Mouse (Mus musculus): ENCODE data around the gene Card14. TPM values are rescaled to one million over a fixed set of nuclear protein-coding genes. Genes with fewer than 3 reads are reported as not detected.

Gene Card14
- polyA plus RNA-seq (2015; fragmentation: Nextera tagmentation; extraction: Ambion mirVana), result 0.50 and 0.55 TPM in 2 replicates

DNA sequence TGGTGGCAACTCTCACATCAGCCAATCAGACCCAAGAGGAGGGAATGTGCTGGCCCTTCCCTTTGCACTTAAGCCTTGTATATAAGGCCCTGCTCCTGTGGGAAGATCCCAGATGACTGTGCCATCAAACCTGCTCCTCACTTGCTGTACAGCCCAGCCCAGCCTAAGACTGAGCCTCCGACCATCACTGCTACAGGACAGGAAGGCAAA lies at the start of gene Card14:
Gene Card14 (plus strand): TSS at position 111 of the 210 bp plus-strand sequence.
- ATAC-seq, result no peak
- Histone ChIP-seq H3K4me1 (ENCODE audit: control insufficient read depth, insufficient read depth, low read depth, low read length) (no peaks in the 10 kb centered on the region), H3K27ac (ENCODE audit: low read depth, low read length) (no peak within 1 kb of the TSS), H3K27me3 (replicated peaks; ENCODE audit: control insufficient read depth, insufficient read depth, low read length) (no peaks in the 10 kb centered on the region; the same call in 1 of the 2 replicates), H3K4me3 (ENCODE audit: low read length) (no peak within 1 kb of the TSS), H3K4me2 (ENCODE audit: low read length) (no peak within 1 kb of the TSS; the same call in 1 of the 2 replicates), H3K9me3 (ENCODE audit: control insufficient read depth, low read length) (no peaks in the 10 kb centered on the region), H3K9ac (ENCODE audit: low read depth, low read length) (no peak within 1 kb of the TSS), H3K36me3 (ENCODE audit: control insufficient read depth, insufficient read depth, low read length) (no peaks in the 10 kb centered on the region)
- WGBS, result 50% methylated on average over 1 of the region's 1 CpGs

- H3K9ac ChIP-seq (ENCODE audit: low read depth, low read length), result peak overlapping the region; percentile 49
- peaks cover 4% of the 10 kb centered on the region for H3K4me1 ChIP-seq (ENCODE audit: control insufficient read depth, insufficient read depth, low read depth, low read length)
- peak overlapping the region; percentile 71 for H3K27ac ChIP-seq (ENCODE audit: low read depth, low read length)
- H3K4me3 ChIP-seq (ENCODE audit: low read length), result peak overlapping the region; percentile 32
- WGBS, result 59% methylated on average over 9 of the region's 9 CpGs
- no peaks in the 10 kb centered on the region for H3K36me3 ChIP-seq (ENCODE audit: control insufficient read depth, insufficient read depth, low read length)
- H3K27me3 ChIP-seq (replicated peaks; ENCODE audit: control insufficient read depth, insufficient read depth, low read length), result no peaks in the 10 kb centered on the region
- 0 out of 2 replicates have a peak, but pooled peaks have one; percentile 4 for ATAC-seq
- no peaks in the 10 kb centered on the region for H3K9me3 ChIP-seq (ENCODE audit: control insufficient read depth, low read length)
- peak overlapping the region; percentile 55 for H3K4me2 ChIP-seq (ENCODE audit: low read length)
These were observed 49.4 kb upstream of the Card14 start for GRCm38 (mm10) chr11:119258216-119258571.

DNA sequence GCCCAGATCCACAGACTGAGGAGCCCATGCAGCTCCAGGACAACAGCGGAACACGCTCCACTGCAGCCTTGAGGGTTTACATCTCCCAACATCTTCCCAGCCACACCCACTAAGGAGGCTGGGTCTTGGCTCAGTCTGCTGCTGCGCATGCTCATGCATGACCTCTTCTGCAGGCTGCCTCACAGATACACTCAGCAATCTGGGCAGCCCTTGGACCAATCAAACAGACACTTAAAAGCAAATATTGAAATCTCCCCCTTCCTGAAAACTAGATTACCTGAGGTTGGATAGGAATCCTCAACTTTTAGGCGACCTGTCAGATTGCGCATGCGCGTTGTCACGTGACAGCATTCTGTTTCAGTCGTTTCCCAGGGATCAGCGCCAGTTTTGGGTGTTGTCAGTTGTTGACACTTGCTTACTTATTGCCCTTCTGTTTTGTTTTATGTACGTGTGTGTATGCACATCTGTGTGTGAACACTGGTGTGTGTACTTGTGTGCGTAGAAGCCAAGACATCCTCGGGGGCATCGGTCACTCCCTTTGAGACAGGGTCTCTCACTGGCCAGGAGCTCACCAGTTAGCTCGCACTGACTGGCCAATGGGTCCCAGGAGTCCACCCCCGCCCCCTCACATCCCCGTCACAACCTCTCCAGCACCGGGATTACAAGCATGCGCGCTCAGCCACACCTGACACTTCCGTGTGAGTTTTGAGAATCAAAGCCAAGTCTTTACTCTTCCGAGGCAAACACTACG lies 48.8 kb upstream of the Card14 start:
- WGBS, result 62% methylated on average over 23 of the region's 23 CpGs
- ATAC-seq, result peak; percentile 77
- Histone ChIP-seq H3K4me3 (ENCODE audit: low read length) (peak overlapping the region; percentile 32), H3K9ac (ENCODE audit: low read depth, low read length) (peak overlapping the region; percentile 49), H3K4me1 (ENCODE audit: control insufficient read depth, insufficient read depth, low read depth, low read length) (no peaks in the 10 kb centered on the region), H3K27me3 (replicated peaks; ENCODE audit: control insufficient read depth, insufficient read depth, low read length) (no peaks in the 10 kb centered on the region), H3K9me3 (ENCODE audit: control insufficient read depth, low read length) (no peaks in the 10 kb centered on the region), H3K27ac (ENCODE audit: low read depth, low read length) (peak overlapping the region; percentile 71), H3K36me3 (ENCODE audit: control insufficient read depth, insufficient read depth, low read length) (no peaks in the 10 kb centered on the region), H3K4me2 (ENCODE audit: low read length) (peak overlapping the region; percentile 55)

DNA sequence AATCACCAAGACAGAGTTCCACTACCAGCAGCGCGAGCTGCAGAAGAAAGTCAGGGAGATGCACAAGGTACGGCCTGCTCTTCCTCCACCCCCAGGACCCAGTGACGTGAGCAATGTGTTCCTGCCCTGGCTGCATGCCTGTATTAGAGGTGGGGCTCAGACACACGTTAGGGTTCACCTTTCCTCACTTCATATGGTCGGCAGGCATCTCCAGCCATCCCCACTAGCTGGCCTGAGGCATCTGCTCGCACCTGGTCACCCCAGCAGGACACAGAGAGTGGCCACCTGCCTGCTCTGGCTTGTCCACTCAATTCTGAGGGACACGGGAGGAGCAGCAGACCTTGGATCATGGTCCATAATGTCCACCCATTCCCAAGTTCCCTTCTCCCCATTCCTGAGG lies 47.6 kb upstream of the Card14 start:
- Histone ChIP-seq H3K27ac (ENCODE audit: low read depth, low read length) (no peak overlapping the region), H3K4me2 (ENCODE audit: low read length) (no peak overlapping the region), H3K36me3 (ENCODE audit: control insufficient read depth, insufficient read depth, low read length) (no peaks in the 10 kb centered on the region), H3K4me3 (ENCODE audit: low read length) (no peak overlapping the region), H3K9me3 (ENCODE audit: control insufficient read depth, low read length) (no peaks in the 10 kb centered on the region), H3K27me3 (replicated peaks; ENCODE audit: control insufficient read depth, insufficient read depth, low read length) (no peaks in the 10 kb centered on the region), H3K4me1 (ENCODE audit: control insufficient read depth, insufficient read depth, low read depth, low read length) (no peaks in the 10 kb centered on the region), H3K9ac (ENCODE audit: low read depth, low read length) (no peak overlapping the region)
- ATAC-seq, result no peak
- WGBS, result 93% methylated on average over 8 of the region's 8 CpGs

DNA sequence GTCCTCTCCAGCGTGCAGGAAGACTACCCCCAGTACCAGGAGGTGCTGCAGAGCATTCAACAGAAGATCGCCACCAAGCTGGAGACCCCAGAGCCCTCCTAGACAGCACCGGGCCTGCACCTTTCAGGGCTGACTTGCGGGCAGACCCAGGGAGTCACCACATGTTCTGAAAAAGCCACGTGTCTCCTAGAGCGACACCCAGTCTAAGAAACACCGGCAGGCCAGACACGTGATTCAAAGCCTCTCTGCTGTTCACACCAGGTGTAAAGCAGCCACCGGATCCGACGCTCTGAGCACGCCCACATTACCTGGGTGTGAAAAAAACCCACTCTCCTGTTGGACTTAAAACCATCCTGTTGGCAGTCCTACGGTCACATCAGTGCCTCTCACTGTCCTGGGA lies 43.2 kb upstream of the Card14 start:
- H3K27me3 ChIP-seq (replicated peaks; ENCODE audit: control insufficient read depth, insufficient read depth, low read length), result no peaks in the 10 kb centered on the region
- H3K4me1 ChIP-seq (ENCODE audit: control insufficient read depth, insufficient read depth, low read depth, low read length), result peaks cover 14% of the 10 kb centered on the region
- no peak for ATAC-seq
- H3K9ac ChIP-seq (ENCODE audit: low read depth, low read length), result no peak overlapping the region
- H3K4me2 ChIP-seq (ENCODE audit: low read length), result no peak overlapping the region
- no peak overlapping the region for H3K27ac ChIP-seq (ENCODE audit: low read depth, low read length)
- H3K36me3 ChIP-seq (ENCODE audit: control insufficient read depth, insufficient read depth, low read length), result no peaks in the 10 kb centered on the region
- WGBS, result 95% methylated on average over 13 of the region's 13 CpGs
- no peaks in the 10 kb centered on the region for H3K9me3 ChIP-seq (ENCODE audit: control insufficient read depth, low read length)
- no peak overlapping the region for H3K4me3 ChIP-seq (ENCODE audit: low read length)

DNA sequence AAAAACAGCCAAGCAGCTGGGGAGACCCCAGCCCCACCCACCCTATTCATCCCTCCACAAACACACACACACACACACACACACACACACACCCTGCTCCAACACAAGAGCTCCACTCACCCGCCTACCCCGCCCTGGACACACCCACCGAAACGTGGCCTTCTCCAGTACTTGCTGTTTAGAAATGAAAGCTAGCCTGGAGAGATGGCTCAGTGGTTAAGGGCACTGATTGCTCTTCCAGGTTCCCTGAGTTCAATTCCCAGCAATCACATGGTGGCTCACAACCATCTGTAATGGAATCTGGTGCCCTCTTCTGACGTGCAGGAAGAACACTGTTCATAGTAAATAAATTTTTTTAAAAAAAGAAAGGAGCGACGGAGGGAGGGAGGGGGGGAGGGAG lies 41.8 kb upstream of the Card14 start:
- Histone ChIP-seq H3K36me3 (ENCODE audit: control insufficient read depth, insufficient read depth, low read length) (no peaks in the 10 kb centered on the region), H3K4me2 (ENCODE audit: low read length) (no peak overlapping the region), H3K9ac (ENCODE audit: low read depth, low read length) (no peak overlapping the region), H3K9me3 (ENCODE audit: control insufficient read depth, low read length) (no peaks in the 10 kb centered on the region), H3K27me3 (replicated peaks; ENCODE audit: control insufficient read depth, insufficient read depth, low read length) (no peaks in the 10 kb centered on the region), H3K27ac (ENCODE audit: low read depth, low read length) (no peak overlapping the region), H3K4me1 (ENCODE audit: control insufficient read depth, insufficient read depth, low read depth, low read length) (peaks cover 14% of the 10 kb centered on the region), H3K4me3 (ENCODE audit: low read length) (no peak overlapping the region)
- 75% methylated on average over 7 of the region's 7 CpGs for WGBS
- ATAC-seq, result no peak

GRCm38 (mm10) chr11:119267241-119267674 lies 40.3 kb upstream of the Card14 start:
- Histone ChIP-seq H3K4me2 (ENCODE audit: low read length) (peak overlapping the region; percentile 87), H3K4me3 (ENCODE audit: low read length) (peak overlapping the region; percentile 80; the same call in 1 of the 2 replicates), H3K9me3 (ENCODE audit: control insufficient read depth, low read length) (no peaks in the 10 kb centered on the region), H3K4me1 (ENCODE audit: control insufficient read depth, insufficient read depth, low read depth, low read length) (peaks cover 14% of the 10 kb centered on the region), H3K36me3 (ENCODE audit: control insufficient read depth, insufficient read depth, low read length) (peaks cover 4% of the 10 kb centered on the region), H3K27ac (ENCODE audit: low read depth, low read length) (peak overlapping the region; percentile 42; the same call in 1 of the 2 replicates), H3K27me3 (replicated peaks; ENCODE audit: control insufficient read depth, insufficient read depth, low read length) (no peaks in the 10 kb centered on the region), H3K9ac (ENCODE audit: low read depth, low read length) (peak overlapping the region; percentile 89; the same call in 1 of the 2 replicates)
- 35% methylated on average over 6 of the region's 6 CpGs for WGBS
- peak; percentile 51 for ATAC-seq

- peak; percentile 84 for ATAC-seq
- WGBS, result 4% methylated on average over 52 of the region's 52 CpGs
- peaks cover 14% of the 10 kb centered on the region for H3K4me1 ChIP-seq (ENCODE audit: control insufficient read depth, insufficient read depth, low read depth, low read length)
These were observed 39.6 kb upstream of the Card14 start, which contains the start of gene Gaa for GRCm38 (mm10) chr11:119267768-119268556. Gene Gaa, plus strand, starts transcription at chr11:119267887.

DNA sequence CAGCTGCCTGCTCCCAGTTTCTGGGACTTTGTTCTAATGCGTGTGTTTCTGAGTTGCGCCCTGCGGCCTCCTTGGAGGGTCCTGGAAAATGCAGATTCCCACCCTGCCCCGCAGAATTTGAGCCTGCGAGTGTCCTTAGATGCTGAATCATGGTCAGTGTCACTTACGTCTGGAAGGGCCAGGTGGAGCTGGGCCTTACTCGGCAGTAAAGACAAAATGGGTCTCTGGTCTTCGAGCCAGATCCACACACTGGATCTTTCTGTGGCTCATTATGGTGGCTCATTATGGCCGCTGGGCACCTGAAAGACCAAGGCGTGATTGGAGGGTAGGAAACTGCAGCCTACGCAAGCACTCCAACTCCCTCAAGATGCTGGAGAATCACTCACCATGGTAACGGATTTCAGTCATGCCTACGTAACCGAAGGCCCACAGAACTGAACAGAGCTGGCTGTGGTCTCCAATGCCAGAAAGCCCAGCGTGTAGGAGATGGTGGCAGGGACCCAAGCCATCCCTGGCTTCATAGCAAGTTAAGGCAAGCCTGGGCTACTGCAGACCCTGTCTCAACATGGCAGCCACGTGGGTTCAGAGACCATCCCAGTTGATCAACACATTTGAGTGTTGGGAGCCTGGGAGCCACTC lies 38.9 kb upstream of the Card14 start:
- no peaks in the 10 kb centered on the region for H3K27me3 ChIP-seq (replicated peaks; ENCODE audit: control insufficient read depth, insufficient read depth, low read length)
- H3K9ac ChIP-seq (ENCODE audit: low read depth, low read length), result peak overlapping the region; percentile 89
- H3K4me3 ChIP-seq (ENCODE audit: low read length), result peak overlapping the region; percentile 80
- peaks cover 14% of the 10 kb centered on the region for H3K4me1 ChIP-seq (ENCODE audit: control insufficient read depth, insufficient read depth, low read depth, low read length)
- no peaks in the 10 kb centered on the region for H3K9me3 ChIP-seq (ENCODE audit: control insufficient read depth, low read length)
- H3K4me2 ChIP-seq (ENCODE audit: low read length), result peak overlapping the region; percentile 87
- peaks cover 7% of the 10 kb centered on the region for H3K36me3 ChIP-seq (ENCODE audit: control insufficient read depth, insufficient read depth, low read length)
- ATAC-seq, result no peak
- H3K27ac ChIP-seq (ENCODE audit: low read depth, low read length), result peak overlapping the region; percentile 52; the same call in 1 of the 2 replicates
- WGBS, result 72% methylated on average over 16 of the region's 16 CpGs

More at GRCm38 (mm10) chr11:119267768-119268556, 39.6 kb upstream of the Card14 start, which contains the start of gene Gaa:
- peak within 1 kb of the TSS; percentile 87 for H3K4me2 ChIP-seq (ENCODE audit: low read length)
- H3K4me3 ChIP-seq (ENCODE audit: low read length), result peak within 1 kb of the TSS; percentile 80
- peak within 1 kb of the TSS; percentile 72; the same call in 1 of the 2 replicates for H3K27ac ChIP-seq (ENCODE audit: low read depth, low read length)
- H3K27me3 ChIP-seq (replicated peaks; ENCODE audit: control insufficient read depth, insufficient read depth, low read length), result no peaks in the 10 kb centered on the region
- peak within 1 kb of the TSS; percentile 89 for H3K9ac ChIP-seq (ENCODE audit: low read depth, low read length)
- H3K9me3 ChIP-seq (ENCODE audit: control insufficient read depth, low read length), result no peaks in the 10 kb centered on the region
- H3K36me3 ChIP-seq (ENCODE audit: control insufficient read depth, insufficient read depth, low read length), result peaks cover 4% of the 10 kb centered on the region

All from hindbrain, embryonic 16.5 days (tissue).